Mouse (Mus musculus) sigmoid colon, adult 10 weeks (tissue): ENCODE results near the gene Ces1a. TPM values are rescaled to one million over a fixed set of nuclear protein-coding genes. Genes with fewer than 3 reads are reported as not detected.

Experiments
- polyA plus RNA-seq: library from polyadenylated mRNA; stranded (reverse); fragments of 350-450 nt; fragmentation: Illumina TruSeq; extraction: RNeasy Lipid Tissue Mini Kit (QIAGEN cat#74804); gene quantifications from one replicate; pipeline ENCODE4 v1.2.3, GENCODE M21; 2014; ENCODE audit warnings: low read depth, low replicate concordance

Gene Ces1a
- polyA plus RNA-seq: not detected

GRCm38 (mm10) chr8:93048092-93048491 lies at the start of gene Ces1a:
Gene Ces1a, minus strand, starts transcription at chr8:93048192.

GRCm38 (mm10) chr8:93079887-93080286 lies 31.9 kb upstream of the Ces1a start, which contains the start of gene Ces1b:
Gene Ces1b, minus strand, starts transcription at chr8:93080017.

Other genes with a start within 250 kb of the Ces1a start
- 17.7 TPM for gene Mmp2, start 220.9 kb downstream of the Ces1a start, polyA plus RNA-seq
- gene Lpcat2, start 192.9 kb downstream of the Ces1a start, polyA plus RNA-seq: 18.3 TPM
- 0.47 TPM for gene Capns2, start 146.8 kb downstream of the Ces1a start, polyA plus RNA-seq
- gene Slc6a2, start 88.1 kb downstream of the Ces1a start, polyA plus RNA-seq: 0.13 TPM
- 0.44 TPM for gene Ces1b, start 31.8 kb upstream of the Ces1a start, polyA plus RNA-seq
- not detected for gene Ces1c, start 83.1 kb upstream of the Ces1a start, polyA plus RNA-seq
- gene Ces1d, start 149.6 kb upstream of the Ces1a start, polyA plus RNA-seq: 48.4 TPM
- gene Ces1e, start 181.4 kb upstream of the Ces1a start, polyA plus RNA-seq: 12.3 TPM
- gene Ces1f, start 231.6 kb upstream of the Ces1a start, polyA plus RNA-seq: 41.4 TPM